Mouse (Mus musculus): ENCODE data around the gene Neu2.

Neu2 gene

GRCm38 (mm10) chr1:87607385-87608091 lies 97.8 kb downstream of the Neu2 start:
- ATAC-seq (ENCODE audit: insufficient number of reproducible peaks, low FRiP score, low TSS enrichment), result peak; percentile 69

- ATAC-seq (ENCODE audit: insufficient number of reproducible peaks, low FRiP score, low TSS enrichment), result peak; percentile 43; the same call in 1 of the 2 replicates
Observed at GRCm38 (mm10) chr1:87608416-87609046, 98.8 kb downstream of the Neu2 start.

GRCm38 (mm10) chr1:87614576-87615295 lies 105.0 kb downstream of the Neu2 start:
- no peak for ATAC-seq (ENCODE audit: insufficient number of reproducible peaks, low FRiP score, low TSS enrichment)

- no peak for ATAC-seq (ENCODE audit: insufficient number of reproducible peaks, low FRiP score, low TSS enrichment)
Observed at GRCm38 (mm10) chr1:87620211-87620668, 110.6 kb downstream of the Neu2 start, which contains the start of gene Inpp5d. Gene Inpp5d, plus strand, starts transcription at chr1:87620312.

GRCm38 (mm10) chr1:87620693-87621092 lies 111.0 kb downstream of the Neu2 start:
- no peak for ATAC-seq (ENCODE audit: insufficient number of reproducible peaks, low FRiP score, low TSS enrichment)

GRCm38 (mm10) chr1:87621146-87621857 lies 111.6 kb downstream of the Neu2 start:
- no peak for ATAC-seq (ENCODE audit: insufficient number of reproducible peaks, low FRiP score, low TSS enrichment)

GRCm38 (mm10) chr1:87621858-87622279 lies 112.2 kb downstream of the Neu2 start:
- no peak for ATAC-seq (ENCODE audit: insufficient number of reproducible peaks, low FRiP score, low TSS enrichment)

- no peak for ATAC-seq (ENCODE audit: insufficient number of reproducible peaks, low FRiP score, low TSS enrichment)
Observed at GRCm38 (mm10) chr1:87623977-87624666, 114.4 kb downstream of the Neu2 start.

GRCm38 (mm10) chr1:87624826-87625225 lies 115.1 kb downstream of the Neu2 start:
- ATAC-seq (ENCODE audit: insufficient number of reproducible peaks, low FRiP score, low TSS enrichment), result no peak

GRCm38 (mm10) chr1:87625254-87626025 lies 115.8 kb downstream of the Neu2 start:
- ATAC-seq (ENCODE audit: insufficient number of reproducible peaks, low FRiP score, low TSS enrichment), result no peak

GRCm38 (mm10) chr1:87626344-87626743 lies 116.7 kb downstream of the Neu2 start:
- no peak for ATAC-seq (ENCODE audit: insufficient number of reproducible peaks, low FRiP score, low TSS enrichment)

GRCm38 (mm10) chr1:87628085-87628484 lies 118.4 kb downstream of the Neu2 start:
- no peak for ATAC-seq (ENCODE audit: insufficient number of reproducible peaks, low FRiP score, low TSS enrichment)

GRCm38 (mm10) chr1:87631584-87631983 lies 121.9 kb downstream of the Neu2 start:
- ATAC-seq (ENCODE audit: insufficient number of reproducible peaks, low FRiP score, low TSS enrichment), result no peak

- no peak for ATAC-seq (ENCODE audit: insufficient number of reproducible peaks, low FRiP score, low TSS enrichment)
Observed at GRCm38 (mm10) chr1:87632163-87632562, 122.5 kb downstream of the Neu2 start.

- no peak for ATAC-seq (ENCODE audit: insufficient number of reproducible peaks, low FRiP score, low TSS enrichment)
Observed at GRCm38 (mm10) chr1:87636716-87637117, 127.0 kb downstream of the Neu2 start.

GRCm38 (mm10) chr1:87637121-87637877 lies 127.6 kb downstream of the Neu2 start:
- no peak for ATAC-seq (ENCODE audit: insufficient number of reproducible peaks, low FRiP score, low TSS enrichment)

- no peak for ATAC-seq (ENCODE audit: insufficient number of reproducible peaks, low FRiP score, low TSS enrichment)
Observed at GRCm38 (mm10) chr1:87637878-87638600, 128.3 kb downstream of the Neu2 start.

- ATAC-seq (ENCODE audit: insufficient number of reproducible peaks, low FRiP score, low TSS enrichment), result no peak
Observed at GRCm38 (mm10) chr1:87639724-87640123, 130.0 kb downstream of the Neu2 start.

All from cerebellum, adult (tissue).